In the genomic region with DNA sequence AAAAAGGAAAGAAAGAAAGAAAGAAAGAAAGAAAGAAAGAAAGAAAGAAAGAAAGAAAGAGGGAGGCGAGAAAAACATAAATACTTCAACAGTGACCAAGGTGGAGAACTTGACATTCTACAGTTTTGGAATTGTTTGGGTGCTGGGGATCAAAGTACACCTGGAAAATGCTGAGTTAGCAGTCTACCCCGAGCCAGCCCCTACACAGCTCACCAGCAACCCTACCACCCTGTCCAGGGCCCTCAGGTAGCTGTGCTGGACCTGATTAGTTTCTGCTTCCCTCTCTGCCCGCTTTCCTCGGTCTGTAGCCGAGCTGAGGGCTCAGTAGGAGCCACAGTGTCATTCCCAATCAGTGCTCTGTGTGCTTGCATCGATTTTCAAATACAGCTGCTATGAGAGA, we compare ENCODE assay signal across 26 mouse cellular contexts. TPM values are rescaled to one million over a fixed set of nuclear protein-coding genes. Genes with fewer than 3 reads are reported as not detected.
A peak's percentile ranks its signal among the peaks of the same experiment; 100 is the strongest.
DNase-seq lines count a peak whose midpoint lies in the region; ATAC-seq and TF ChIP-seq lines count a peak whose summit lies in the region.
"Had no signal": no experiment of that assay in that cellular context is flagged by ENCODE, and none has a peak within 500 bp of the region (broad histone marks: within the 10 kb centered on the region; RNA-seq: fewer than 3 reads in every experiment).

No protein-coding gene starts in this region.

- in situ Hi-C loops in ES-E14 (cut with MboI; ENCODE audit: low sequenced_read_pairs in 2 of 2, unreplicated experiment in 2 of 2): no loop called here

- no peak overlapping the region for H3K9ac ChIP-seq in ES-E14 (ENCODE audit: insufficient read depth, low read depth, low read length, poor library complexity, severe bottlenecking)
- H3K9ac ChIP-seq: embryonic facial prominence, embryonic 13.5 days; hindbrain, embryonic 12.5 days had no signal

- no peak overlapping the region for H3K27ac ChIP-seq in ES-E14 (ENCODE audit: insufficient read depth, low read depth, low read length, poor library complexity, severe bottlenecking)
- H3K27ac ChIP-seq in embryonic fibroblast, embryonic 13.5 days (ENCODE audit: insufficient read depth, low read length): peak overlapping the region; percentile 23; the same call in 1 of the 2 replicates
- H3K27ac ChIP-seq: embryonic facial prominence, embryonic 13.5 days; forebrain, embryonic 10.5 days; gastrocnemius, adult 2 months; heart, embryonic 10.5 days; hindbrain, embryonic 12.5 days had no signal

- ATAC-seq in erythroblast, adult 5-6 weeks (replicated peaks; ENCODE audit: low FRiP score, poor library complexity, severe bottlenecking): no peak
- ATAC-seq: activated CD4-positive, CD25-positive, alpha-beta regulatory T cell, adult 4 months; forebrain, embryonic 14.5 days; hindbrain, embryonic 16.5 days; Patski had no signal

- H3K4me3 ChIP-seq in ES-E14 (ENCODE audit: insufficient read depth in 1 of 2, low read depth in 1 of 2, low read length in 2 of 2, poor library complexity in 1 of 2, severe bottlenecking in 1 of 2): no peak overlapping the region
- no peak overlapping the region for H3K4me3 ChIP-seq in embryonic fibroblast, embryonic 13.5 days (ENCODE audit: insufficient read depth, low read length)
- H3K4me3 ChIP-seq: embryonic facial prominence, embryonic 13.5 days; erythroblast, embryonic 14.5 days; forebrain, embryonic 10.5 days; gastrocnemius, adult 2 months; heart, embryonic 10.5 days; hindbrain, embryonic 12.5 days had no signal

- no peaks in the 10 kb centered on the region for H3K36me3 ChIP-seq in ES-E14 (ENCODE audit: control insufficient read depth, insufficient read depth, low read length, poor library complexity, severe bottlenecking)
- H3K36me3 ChIP-seq: embryonic facial prominence, embryonic 13.5 days; forebrain, embryonic 10.5 days; heart, embryonic 10.5 days; hindbrain, embryonic 12.5 days had no signal

- no peaks in the 10 kb centered on the region for H3K4me1 ChIP-seq in ES-E14 (ENCODE audit: control insufficient read depth in 2 of 2, insufficient read depth in 2 of 2, low read length in 2 of 2, poor library complexity in 1 of 2)
- H3K4me1 ChIP-seq in embryonic fibroblast, embryonic 13.5 days (ENCODE audit: control insufficient read depth, insufficient read depth, low read length): peaks cover 4% of the 10 kb centered on the region
- H3K4me1 ChIP-seq: forebrain, embryonic 10.5 days; hindbrain, embryonic 12.5 days had no signal

- TF ChIP-seq CTCF in embryonic fibroblast, embryonic 13.5 days (IDR thresholded peaks at IDR 0.05; ENCODE audit: borderline replicate concordance, insufficient read depth, low read length): no peak

- TF ChIP-seq POLR2A in embryonic fibroblast, embryonic 13.5 days (IDR thresholded peaks at IDR 0.05; ENCODE audit: low read depth, low read length): no peak

- H3K9me3 ChIP-seq in ES-E14 (ENCODE audit: control insufficient read depth, insufficient read depth, low read depth, low read length): no peaks in the 10 kb centered on the region
- H3K9me3 ChIP-seq: embryonic facial prominence, embryonic 13.5 days; forebrain, embryonic 10.5 days; heart, embryonic 10.5 days; hindbrain, embryonic 12.5 days had no signal

- DNase-seq in kidney, adult 9 months: peak; percentile 48
- no peak for DNase-seq in kidney, postnatal 14 days
- no peak for DNase-seq in ES-E14 (ENCODE audit: low read depth, low spot score)
- DNase-seq in thymus, postnatal 10 days (ENCODE audit: low spot score in 2 of 2): no peak
- DNase-seq: adrenal gland, postnatal 14 days; cerebellum, adult 11-12 months; cerebellum, adult 9-10 months; cerebellum, postnatal 25 days; gastrocnemius, adult 2 months; gastrocnemius, postnatal 25 days; heart, postnatal 10 days; heart, postnatal 4 days had no signal

TF ChIP-seq in ES-E14, 5 proteins besides CTCF, POLR2A, EP300 and RAD21:
- TF ChIP-seq CHD2 (IDR thresholded peaks at IDR 0.05; ENCODE audit: low read depth, low read length) (no peak), ZC3H11A (IDR thresholded peaks at IDR 0.05; ENCODE audit: borderline replicate concordance, low read depth, low read length) (no peak), ZNF384 (IDR thresholded peaks at IDR 0.05; ENCODE audit: low read depth, low read length) (no peak), MAFK (IDR thresholded peaks at IDR 0.05; ENCODE audit: insufficient read depth, low read depth, low read length) (peak; percentile 73), HCFC1 (IDR thresholded peaks at IDR 0.05; ENCODE audit: borderline replicate concordance, insufficient read depth, low read length) (no peak)
TF ChIP-seq in ES-E14: peak in this region for 1.

RNA-seq across cellular contexts. Expression of gene Gas6, which starts 26.1 kb away (rescaled TPM):
- total RNA-seq in ES-E14 (2012; rRNA removed): 20.7 and 28.8 TPM in 2 replicates
- polyA plus RNA-seq in embryonic fibroblast, embryonic 13.5 days (2011; ENCODE audit: insufficient read length, low read depth, missing spikeins): 111 and 131 TPM in 2 replicates
- total RNA-seq in erythroblast, adult 5-6 weeks (2015; ENCODE audit: low replicate concordance): not detected in 2 replicates
- 0.09 and 3.1 TPM in 2 replicates for total RNA-seq in erythroblast, adult 5-6 weeks (2017; ENCODE audit: low replicate concordance)
- polyA plus RNA-seq: activated CD4-positive, CD25-positive, alpha-beta regulatory T cell, adult 4 months had no signal

RNA-seq across cellular contexts. Expression of gene 1700029H14Rik, which starts 41.9 kb away (rescaled TPM):
- total RNA-seq in ES-E14 (2012; rRNA removed): 0.26 TPM in 1 of 2 replicates, not detected in the other
- polyA plus RNA-seq in embryonic fibroblast, embryonic 13.5 days (2011; ENCODE audit: insufficient read length, low read depth, missing spikeins): not detected in 2 replicates
- not detected in 2 replicates for total RNA-seq in erythroblast, adult 5-6 weeks (2015; ENCODE audit: low replicate concordance)
- total RNA-seq in erythroblast, adult 5-6 weeks (2017; ENCODE audit: low replicate concordance): not detected in 2 replicates
- total RNA-seq: adrenal gland, adult 18-20 months; adrenal gland, postnatal 14 days; gastrocnemius, adult 2 months; gastrocnemius, postnatal 25 days; granulocyte monocyte progenitor cell, adult 5-6 weeks; heart, postnatal 10 days; heart, postnatal 4 days had no signal
- polyA plus RNA-seq: activated CD4-positive, CD25-positive, alpha-beta regulatory T cell, adult 4 months; embryonic facial prominence, embryonic 13.5 days; erythroblast, embryonic 14.5 days; forebrain, embryonic 10.5 days; forebrain, embryonic 14.5 days; heart, embryonic 10.5 days; heart, embryonic 14.5 days; hindbrain, embryonic 12.5 days; hindbrain, embryonic 16.5 days; Patski had no signal
